Mouse (Mus musculus) MEL (cell line): ENCODE measurements around the gene Pde4a. TPM values are rescaled to one million over a fixed set of nuclear protein-coding genes. Genes with fewer than 3 reads are reported as not detected.

Experiments used
- DNase-seq: peaks from one replicate; pipeline ENCODE4 v3.0.0; 2011; ENCODE audit warnings: low read depth, low spot score
- H3K27ac ChIP-seq: 2 replicates; pipeline ENCODE4 v1.5.1; 2012; ENCODE audit warnings: low read depth, mild to moderate bottlenecking, control low read depth, low read length, moderate library complexity; ENCODE audit not compliant: control insufficient read depth
- H3K27me3 ChIP-seq, 2 experiments: fragments of 150-350 bp in 1 of 2; sonication (generic) in 1 of 2; 2 replicates each; pipeline ENCODE4 v1.6.1; 2012; ENCODE audit warnings: low read length in 2 of 2, mild to moderate bottlenecking in 2 of 2, improper control_type of control experiment in 1 of 2, moderate library complexity in 1 of 2; ENCODE audit not compliant: insufficient read depth in 2 of 2, control insufficient read depth in 1 of 2
- H3K36me3 ChIP-seq, 2 experiments: 2 replicates each; pipeline ENCODE4 v1.6.1; 2012 to 2014; ENCODE audit warnings: low read length in 2 of 2, improper control_type of control experiment in 1 of 2, inconsistent platforms in 1 of 2, mild to moderate bottlenecking in 1 of 2; ENCODE audit not compliant: insufficient read depth in 2 of 2, control insufficient read depth in 1 of 2
- H3K4me1 ChIP-seq, 2 experiments: fragments of 150-350 bp in 1 of 2; sonication (generic) in 1 of 2; 2 replicates each; pipeline ENCODE4 v1.6.1; 2012; ENCODE audit warnings: low read length in 2 of 2, improper control_type of control experiment in 1 of 2, mild to moderate bottlenecking in 1 of 2; ENCODE audit not compliant: insufficient read depth in 2 of 2, control insufficient read depth in 1 of 2
- H3K4me3 ChIP-seq, 2 experiments: fragments of 150-350 bp in 1 of 2; sonication (generic) in 1 of 2; 2 replicates each; pipeline ENCODE4 v1.5.1; 2012; ENCODE audit warnings: low read depth in 2 of 2, low read length in 2 of 2, mild to moderate bottlenecking in 2 of 2, moderate library complexity in 2 of 2, control low read depth in 1 of 2, improper control_type of control experiment in 1 of 2; ENCODE audit not compliant: control insufficient read depth in 1 of 2, insufficient read depth in 1 of 2
- H3K79me2 ChIP-seq: 2 replicates; pipeline ENCODE4 v1.6.1; 2012; ENCODE audit warnings: mild to moderate bottlenecking, low read length, moderate library complexity; ENCODE audit not compliant: control insufficient read depth, poor library complexity, insufficient read depth
- H3K9ac ChIP-seq: 2 replicates; pipeline ENCODE4 v1.6.1; 2012; ENCODE audit warnings: low read depth, mild to moderate bottlenecking, control low read depth, low read length, moderate library complexity; ENCODE audit not compliant: control insufficient read depth, poor library complexity, severe bottlenecking
- H3K9me3 ChIP-seq: fragments of 150-350 bp; sonication (generic); replicated peaks from 2 replicates; pipeline ENCODE4 v1.6.1; 2012; ENCODE audit warnings: mild to moderate bottlenecking, low read length, improper control_type of control experiment, moderate library complexity; ENCODE audit not compliant: insufficient read depth
- BHLHE40 ChIP-seq: IDR thresholded peaks from 2 replicates; pipeline ENCODE4 v1.6.1; 2012; ENCODE audit warnings: low read depth, mild to moderate bottlenecking, inconsistent platforms, low read length, improper control_type of control experiment, borderline replicate concordance
- CHD1 ChIP-seq: IDR thresholded peaks from 2 replicates; pipeline ENCODE4 v1.6.1; 2012; ENCODE audit warnings: low read depth, mild to moderate bottlenecking, inconsistent platforms, low read length, improper control_type of control experiment
- CTCF ChIP-seq, 3 experiments: IDR thresholded peaks in 2 of 3; conservative IDR thresholded peaks in 1 of 3; 2 replicates each; pipeline ENCODE4 v1.5.1; 2011 to 2012; ENCODE audit warnings: low read length in 3 of 3, low read depth in 2 of 3, mild to moderate bottlenecking in 2 of 3, improper control_type of control experiment in 1 of 3, inconsistent platforms in 1 of 3, mixed read lengths in 1 of 3, moderate library complexity in 1 of 3; ENCODE audit not compliant: control insufficient read depth in 1 of 3, insufficient read depth in 1 of 3, poor library complexity in 1 of 3, severe bottlenecking in 1 of 3
- E2F4 ChIP-seq: IDR thresholded peaks from 2 replicates; pipeline ENCODE4 v1.6.1; 2011; ENCODE audit warnings: low read depth, low read length, improper control_type of control experiment, borderline replicate concordance
- MEF2A ChIP-seq: IDR thresholded peaks from 2 replicates; pipeline ENCODE4 v1.6.1; 2014; ENCODE audit warnings: low read depth, mild to moderate bottlenecking, inconsistent platforms, low read length, improper control_type of control experiment; ENCODE audit not compliant: poor library complexity, insufficient replicate concordance, severe bottlenecking; ENCODE audit errors: extremely low read depth
- POLR2A ChIP-seq, 2 experiments: IDR thresholded peaks; 2 replicates each; pipeline ENCODE4 v1.6.1; 2011 to 2012; ENCODE audit warnings: low read length in 2 of 2, mild to moderate bottlenecking in 2 of 2, control low read depth in 1 of 2, improper control_type of control experiment in 1 of 2, low read depth in 1 of 2, moderate library complexity in 1 of 2; ENCODE audit not compliant: control insufficient read depth in 1 of 2, insufficient read depth in 1 of 2, poor library complexity in 1 of 2
- SIN3A ChIP-seq: IDR thresholded peaks from 2 replicates; pipeline ENCODE4 v1.6.1; 2012; ENCODE audit warnings: low read length, improper control_type of control experiment, inconsistent platforms
- TBP ChIP-seq: IDR thresholded peaks from 2 replicates; pipeline ENCODE4 v1.8.0; 2011; ENCODE audit warnings: low read depth, low read length, improper control_type of control experiment
- ZC3H11A ChIP-seq: IDR thresholded peaks from 2 replicates; pipeline ENCODE4 v1.6.1; 2012; ENCODE audit warnings: low read depth, mild to moderate bottlenecking, inconsistent platforms, low read length, improper control_type of control experiment
- polyA plus RNA-seq, 2 experiments: library from polyadenylated mRNA; stranded (reverse) in 1 of 2; unstranded in 1 of 2; fragments of >175 nt in 1 of 2; fragments of >200 nt in 1 of 2; gene quantifications; 2 replicates each; pipeline versions ENCODE4 v1.2.1 to v1.2.4; 2012; ENCODE audit warnings: low replicate concordance in 2 of 2, low read depth in 1 of 2; ENCODE audit not compliant: insufficient read length in 2 of 2, insufficient read depth in 1 of 2, missing spikeins in 1 of 2
- total RNA-seq: library from RNA; depleted of rRNA; stranded (reverse); fragments of 300-350 nt; gene quantifications from 2 replicates; pipeline ENCODE4 v1.2.3, GENCODE M21; 2012

Pde4a gene
- total and polyA plus RNA-seq, 3 experiments = 16.6 to 53.9 (median 45.6) TPM

- DNase-seq = peak; percentile 72
- Histone ChIP-seq H3K4me1 (peaks cover 14 to 34% of the 10 kb centered on the region in 2 experiments), H3K27me3 (no peaks in the 10 kb centered on the region), H3K27ac (no peak overlapping the region), H3K4me3 (peak overlapping the region; percentile 40 to 50; a peak in 3 of 4 replicates), H3K79me2 (peaks cover 18% of the 10 kb centered on the region), H3K36me3 (peaks cover 0 to 17% of the 10 kb centered on the region in 2 experiments; a peak in 2 of 4 replicates), H3K9ac (peak overlapping the region; percentile 56), H3K9me3 (no peaks in the 10 kb centered on the region)
- no peak for TF ChIP-seq BHLHE40
- TF ChIP-seq TBP = peak; percentile 91
Observed at GRCm38 (mm10) chr9:21163086-21164050, 2.1 kb upstream of the Pde4a start.

DNA sequence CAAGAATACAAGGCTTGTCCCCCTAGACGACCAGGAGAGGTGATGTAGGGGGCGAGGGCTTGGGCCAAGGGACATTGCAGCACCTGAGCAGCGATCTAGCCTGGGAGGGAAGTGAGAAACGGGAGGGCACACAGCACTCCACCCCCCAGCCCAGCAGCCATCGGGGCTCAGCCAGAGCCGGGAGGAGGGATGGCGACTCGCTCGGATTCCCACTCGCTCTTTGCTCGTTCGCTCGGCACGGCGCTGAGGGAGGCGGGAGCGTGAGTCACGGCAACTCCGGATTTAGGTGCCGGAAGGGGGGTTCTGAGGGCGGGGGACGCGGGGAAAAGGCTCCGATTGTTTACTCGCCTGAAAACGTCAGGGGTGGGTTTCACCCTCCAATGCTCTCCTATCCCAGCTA, 1.4 kb upstream of the Pde4a start:
- H3K79me2 ChIP-seq = peaks cover 18% of the 10 kb centered on the region
- peaks cover 0 to 19% of the 10 kb centered on the region in 2 experiments; a peak in 2 of 4 replicates for H3K36me3 ChIP-seq
- TF ChIP-seq POLR2A (IDR thresholded peaks at IDR 0.05; ENCODE audit: control insufficient read depth in 1 of 2, insufficient read depth in 1 of 2, low read depth in 1 of 2, low read length in 2 of 2, poor library complexity in 1 of 2) = peak in 1 of 2 experiments; percentile 24; a peak in 1 of 4 replicates
- no peak for TF ChIP-seq ZC3H11A
- no peak for TF ChIP-seq CHD1
- peak overlapping the region; percentile 56 for H3K9ac ChIP-seq
- peak overlapping the region; percentile 40 to 50 for H3K4me3 ChIP-seq
- no peaks in the 10 kb centered on the region for H3K27me3 ChIP-seq
- peaks cover 15 to 35% of the 10 kb centered on the region in 2 experiments for H3K4me1 ChIP-seq
- DNase-seq = peak; percentile 78
- H3K27ac ChIP-seq = no peak overlapping the region
- H3K9me3 ChIP-seq = no peaks in the 10 kb centered on the region

DNA sequence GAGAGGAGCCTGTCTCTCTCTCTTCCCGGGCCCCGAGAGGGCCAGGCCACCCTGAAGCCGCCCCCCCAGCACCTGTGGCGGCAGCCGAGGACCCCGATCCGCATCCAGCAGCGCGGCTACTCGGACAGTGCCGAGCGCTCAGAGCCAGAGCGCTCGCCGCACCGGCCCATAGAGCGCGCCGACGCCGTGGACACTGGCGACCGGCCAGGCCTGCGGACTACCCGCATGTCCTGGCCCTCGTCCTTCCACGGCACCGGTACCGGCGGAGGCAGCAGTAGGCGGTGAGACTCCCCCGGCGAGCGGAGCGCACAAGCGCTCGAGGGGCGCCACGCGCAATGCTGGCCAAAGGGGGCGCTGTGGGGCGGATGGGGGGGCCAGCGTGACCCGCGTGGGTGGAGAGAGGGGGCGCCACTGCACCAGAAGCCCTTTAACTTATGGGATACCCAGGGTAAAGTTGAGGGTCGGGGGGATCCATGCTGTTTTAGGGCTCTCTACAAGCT, 488 bp downstream of the Pde4a start:
- Histone ChIP-seq H3K4me3 (peak overlapping the region; percentile 71 to 81), H3K4me1 (peaks cover 13 to 34% of the 10 kb centered on the region in 2 experiments), H3K27me3 (no peaks in the 10 kb centered on the region), H3K79me2 (peaks cover 29% of the 10 kb centered on the region), H3K9ac (peak overlapping the region; percentile 82), H3K9me3 (no peaks in the 10 kb centered on the region), H3K36me3 (peaks cover 0 to 18% of the 10 kb centered on the region in 2 experiments; a peak in 2 of 4 replicates), H3K27ac (peak overlapping the region; percentile 79)
- TF ChIP-seq CTCF (IDR thresholded peaks at IDR 0.05 in 2 of 3, conservative IDR thresholded peaks at IDR 0.05 in 1 of 3; ENCODE audit: control insufficient read depth in 1 of 3, insufficient read depth in 1 of 3, low read depth in 2 of 3, low read length in 3 of 3, poor library complexity in 1 of 3, severe bottlenecking in 1 of 3) (peak in 1 of 3 experiments; percentile 86; a peak in 2 of 6 replicates), SIN3A (no peak), MEF2A (no peak), E2F4 (no peak)
- DNase-seq = peak; percentile 94
